In the genomic region with DNA sequence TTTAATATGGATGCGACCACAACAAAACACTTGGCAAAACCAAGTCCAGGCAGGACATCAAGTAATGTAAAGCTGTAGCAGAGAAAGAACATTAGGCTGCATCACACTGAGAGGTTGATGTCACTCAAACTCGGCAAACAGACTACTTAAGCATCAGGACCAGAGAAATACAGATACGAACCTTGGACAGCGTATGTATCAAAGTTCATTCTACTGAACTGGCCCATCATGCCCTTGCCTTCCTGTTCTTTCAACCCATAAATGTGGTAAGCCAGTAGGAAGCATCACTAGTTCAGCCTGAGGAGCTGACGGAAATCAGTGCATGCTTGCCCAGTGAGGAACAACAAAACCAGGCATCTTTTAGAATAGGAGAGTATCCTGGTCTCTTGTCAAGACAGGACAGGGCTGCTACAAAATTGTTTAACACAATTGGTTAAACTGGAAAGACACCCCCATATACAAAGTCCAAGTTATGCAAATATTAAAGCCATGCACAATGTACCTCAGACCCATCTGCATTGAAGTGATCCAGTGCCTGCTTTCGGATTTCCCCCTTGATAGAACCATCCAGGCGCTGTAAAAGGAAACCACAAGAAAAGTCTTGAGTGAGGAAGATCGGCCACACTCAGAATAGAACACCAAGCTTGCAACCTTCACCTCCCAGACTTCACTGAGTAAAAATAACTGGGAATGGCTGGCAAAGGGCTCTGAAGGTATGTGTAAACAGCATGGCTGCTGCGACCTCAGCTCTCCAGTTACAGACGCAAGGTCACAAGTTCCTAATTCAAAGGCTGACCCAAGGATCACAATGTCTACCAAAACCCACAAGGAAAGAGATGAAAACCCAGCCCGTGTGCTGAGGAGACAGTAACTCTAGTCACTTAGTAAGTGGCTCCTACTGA, we compare ENCODE assay signal across 14 mouse cellular contexts.
DNase-seq lines count a peak whose midpoint lies in the region; ATAC-seq and TF ChIP-seq lines count a peak whose summit lies in the region.
"Had no signal": no experiment of that assay in that cellular context is flagged by ENCODE, and none has a peak within 500 bp of the region (broad histone marks: within the 10 kb centered on the region; RNA-seq: fewer than 3 reads in every experiment).

No protein-coding gene starts in this region.

- DNase-seq in gastrocnemius, adult 8-10 months (ENCODE audit: low spot score in 2 of 2) = peak; percentile 12 to 37
- DNase-seq in gastrocnemius, postnatal 4 days (ENCODE audit: low spot score in 2 of 2) = no peak
- DNase-seq in CH12.LX (ENCODE audit: extremely low read depth) = peak; percentile 56
- DNase-seq in heart, embryonic 10.5 days (ENCODE audit: low spot score) = no peak
- DNase-seq in heart, postnatal 4 days = peak; percentile 24
- DNase-seq in thymus, adult 18-20 months = no peak
- DNase-seq: adrenal gland, postnatal 36 days; cerebellum, postnatal 14 days; lung, postnatal 10 days; right cerebral cortex, postnatal 25 days had no signal

- H3K27ac ChIP-seq in CH12.LX (ENCODE audit: insufficient read depth, low read depth) = no peak overlapping the region
- H3K27ac ChIP-seq in heart, embryonic 10.5 days = peak overlapping the region; percentile 11; the same call in 1 of the 2 replicates
- no peak overlapping the region for H3K27ac ChIP-seq in intestine, embryonic 16.5 days (ENCODE audit: low read length)
- H3K27ac ChIP-seq: hindbrain, embryonic 10.5 days; limb, embryonic 13.5 days; neural tube, embryonic 12.5 days had no signal

- dilution Hi-C loops in CH12.LX (cut with MboI; ENCODE audit: extremely low pct_ligation_motif_present, extremely low pct_unique_long_range_greater_than_20kb, low sequenced_read_pairs) = no loop called here

- no peak for TF ChIP-seq RAD21 in CH12.LX (IDR thresholded peaks at IDR 0.05; ENCODE audit: low read depth, low read length)

- no peak for ATAC-seq in intestine, embryonic 16.5 days

- H3K9me3 ChIP-seq in CH12.LX (replicated peaks; ENCODE audit: low read length) = no peaks in the 10 kb centered on the region
- H3K9me3 ChIP-seq in heart, embryonic 10.5 days = no peaks in the 10 kb centered on the region
- H3K9me3 ChIP-seq in intestine, embryonic 16.5 days (ENCODE audit: control insufficient read depth, low read length) = no peaks in the 10 kb centered on the region
- H3K9me3 ChIP-seq: hindbrain, embryonic 10.5 days; limb, embryonic 13.5 days; neural tube, embryonic 12.5 days had no signal

- TF ChIP-seq CTCF in CH12.LX (conservative IDR thresholded peaks at IDR 0.05 in 1 of 2, IDR thresholded peaks at IDR 0.05 in 1 of 2; ENCODE audit: low read depth in 2 of 2, low read length in 2 of 2) = no peak

- in situ Hi-C loops in CH12.LX (cut with MboI; ENCODE audit: low pct_ligation_motif_present, low pct_unique_long_range_greater_than_20kb, low sequenced_read_pairs) = no loop called here

- no peak overlapping the region for H3K4me3 ChIP-seq in CH12.LX (replicated peaks in 1 of 3; ENCODE audit: low read depth in 2 of 3, low read length in 2 of 3, poor library complexity in 1 of 3)
- H3K4me3 ChIP-seq in heart, embryonic 10.5 days = no peak overlapping the region
- H3K4me3 ChIP-seq in intestine, embryonic 16.5 days (ENCODE audit: low read length) = no peak overlapping the region
- H3K4me3 ChIP-seq: hindbrain, embryonic 10.5 days; limb, embryonic 13.5 days; neural tube, embryonic 12.5 days had no signal

- peaks cover 3 to 26% of the 10 kb centered on the region in 2 experiments; a peak in 3 of 4 replicates for H3K4me1 ChIP-seq in CH12.LX (ENCODE audit: control insufficient read depth in 1 of 2, insufficient read depth in 2 of 2)
- peaks cover 15% of the 10 kb centered on the region; the same call in 1 of the 2 replicates for H3K4me1 ChIP-seq in heart, embryonic 10.5 days
- no peaks in the 10 kb centered on the region for H3K4me1 ChIP-seq in intestine, embryonic 16.5 days (ENCODE audit: control insufficient read depth, insufficient read depth, low read length)
- H3K4me1 ChIP-seq: hindbrain, embryonic 10.5 days; limb, embryonic 13.5 days; neural tube, embryonic 12.5 days had no signal

- peaks cover 86 to 95% of the 10 kb centered on the region in 2 experiments for H3K36me3 ChIP-seq in CH12.LX (replicated peaks in 1 of 2; ENCODE audit: control insufficient read depth in 1 of 2, insufficient read depth in 1 of 2, low read length in 1 of 2)
- H3K36me3 ChIP-seq in heart, embryonic 10.5 days = peaks cover 96% of the 10 kb centered on the region
- H3K36me3 ChIP-seq in intestine, embryonic 16.5 days (ENCODE audit: control insufficient read depth, insufficient read depth, low read length) = peaks cover 40% of the 10 kb centered on the region

- 76% methylated on average over 11 of the region's 11 CpGs for WGBS in heart, embryonic 10.5 days
- 79% methylated on average over 11 of the region's 11 CpGs for WGBS in intestine, embryonic 16.5 days

- TF ChIP-seq EP300 in CH12.LX (IDR thresholded peaks at IDR 0.05; ENCODE audit: low read length) = no peak

- no peak overlapping the region for H3K4me2 ChIP-seq in CH12.LX (ENCODE audit: insufficient read depth, low read depth, poor library complexity, severe bottlenecking)
- no peak overlapping the region for H3K4me2 ChIP-seq in intestine, embryonic 16.5 days (ENCODE audit: low read depth, low read length)
- H3K4me2 ChIP-seq: limb, embryonic 13.5 days; neural tube, embryonic 12.5 days had no signal

- no peak overlapping the region for H3K9ac ChIP-seq in CH12.LX (ENCODE audit: insufficient read depth, low read depth)
- no peak overlapping the region for H3K9ac ChIP-seq in intestine, embryonic 16.5 days (ENCODE audit: low read depth, low read length)
- H3K9ac ChIP-seq: limb, embryonic 13.5 days; neural tube, embryonic 12.5 days had no signal

- no peaks in the 10 kb centered on the region for H3K27me3 ChIP-seq in CH12.LX (replicated peaks)
- no peaks in the 10 kb centered on the region for H3K27me3 ChIP-seq in heart, embryonic 10.5 days (ENCODE audit: insufficient read depth, poor library complexity, severe bottlenecking)
- H3K27me3 ChIP-seq in intestine, embryonic 16.5 days (replicated peaks; ENCODE audit: control insufficient read depth, insufficient read depth, low read length) = no peaks in the 10 kb centered on the region
- H3K27me3 ChIP-seq: limb, embryonic 13.5 days; neural tube, embryonic 12.5 days had no signal

- no peak for TF ChIP-seq POLR2A in CH12.LX (IDR thresholded peaks at IDR 0.05; ENCODE audit: low read depth, low read length)

- H3K79me2 ChIP-seq in CH12.LX (replicated peaks; ENCODE audit: control insufficient read depth, extremely low read depth, insufficient read depth, poor library complexity, severe bottlenecking) = peaks cover 11% of the 10 kb centered on the region

TF ChIP-seq in CH12.LX, 34 proteins besides CTCF, POLR2A, EP300 and RAD21:
- no peak for TF ChIP-seq MAFK (IDR thresholded peaks at IDR 0.05; ENCODE audit: insufficient replicate concordance, low read length)
- no peak for TF ChIP-seq RCOR1 (conservative IDR thresholded peaks at IDR 0.05; ENCODE audit: low read depth, low read length)
- no peak for TF ChIP-seq JUND (conservative IDR thresholded peaks at IDR 0.05; ENCODE audit: low read depth, low read length)
- no peak for TF ChIP-seq JUN (IDR thresholded peaks at IDR 0.05; ENCODE audit: insufficient read depth, low read depth, low read length)
- TF ChIP-seq MAZ (IDR thresholded peaks at IDR 0.05; ENCODE audit: low read depth, low read length) = no peak
- TF ChIP-seq CHD1 (IDR thresholded peaks at IDR 0.05; ENCODE audit: low read depth, low read length) = no peak
- TF ChIP-seq NRF1 (IDR thresholded peaks at IDR 0.05; ENCODE audit: low read depth, low read length) = no peak
- TF ChIP-seq KAT2A (IDR thresholded peaks at IDR 0.05; ENCODE audit: insufficient replicate concordance, low read length) = no peak
- no peak for TF ChIP-seq USF2 (conservative IDR thresholded peaks at IDR 0.05; ENCODE audit: low read depth, low read length)
- TF ChIP-seq ZC3H11A (IDR thresholded peaks at IDR 0.05; ENCODE audit: low read depth, low read length) = no peak
- no peak for TF ChIP-seq E2F4 (IDR thresholded peaks at IDR 0.05; ENCODE audit: insufficient replicate concordance, low read depth, low read length)
- no peak for TF ChIP-seq SIN3A (IDR thresholded peaks at IDR 0.05; ENCODE audit: low read length)
- TF ChIP-seq UBTF (IDR thresholded peaks at IDR 0.05; ENCODE audit: low read depth, low read length) = no peak

Comparison
In these comparisons a context has a peak if more than half of its experiments do, and no peak if none do; other contexts are left out.
1. DNase-seq: peak in gastrocnemius, adult 8-10 months (2 of 2), CH12.LX (single experiment) and heart, postnatal 4 days (single experiment); none in gastrocnemius, postnatal 4 days (0 of 2), heart, embryonic 10.5 days (single experiment) and thymus, adult 18-20 months (0 of 2).